Mouse (Mus musculus) hindbrain, embryonic 10.5 days (tissue): ENCODE measurements at regions not wholly inside any gene's neighbourhood (a gene's known extent, or its start where the extent isn't known, plus 50 kb on each side); places are given as distances from the start of the nearest gene placed in this dataset.
"Not testable (repeated sequence)": the region's sequence is repeated elsewhere in the genome, so short reads cannot be mapped to it uniquely, and the experiment has no call there.

ENCODE experiments used
- DNase-seq: peaks from one replicate; pipeline ENCODE4 v3.0.0-alpha.2; 2017; ENCODE audit warnings: low spot score
- H3K27ac ChIP-seq: fragments of 300-500 bp; sonication (generic); 2 replicates; pipeline ENCODE4 v1.5.1; 2016; ENCODE audit warnings: mild to moderate bottlenecking, moderate library complexity
- H3K27me3 ChIP-seq: fragments of 300-500 bp; sonication (generic); 2 replicates; pipeline ENCODE4 v1.6.1; 2016; ENCODE audit warnings: mild to moderate bottlenecking; ENCODE audit not compliant: poor library complexity, insufficient read depth, severe bottlenecking
- H3K36me3 ChIP-seq: fragments of 300-500 bp; sonication (generic); 2 replicates; pipeline ENCODE4 v1.6.1; 2016; ENCODE audit warnings: mild to moderate bottlenecking, moderate library complexity
- H3K4me1 ChIP-seq: fragments of 300-500 bp; sonication (generic); replicated peaks from 2 replicates; pipeline ENCODE4 v1.6.1; 2016; ENCODE audit warnings: mild to moderate bottlenecking
- H3K4me3 ChIP-seq: fragments of 300-500 bp; sonication (generic); 2 replicates; pipeline ENCODE4 v1.5.1; 2016; ENCODE audit warnings: mild to moderate bottlenecking, moderate library complexity
- H3K9me3 ChIP-seq: fragments of 300-500 bp; sonication (generic); 2 replicates; pipeline ENCODE4 v1.6.1; 2016; ENCODE audit warnings: mild to moderate bottlenecking, moderate library complexity
- WGBS: fragments of 180-500 bp; shearing (Covaris S2); methylation state at CpG from one replicate; pipeline ENCODE4 v1.1.7; 2016; 5-methylcytosine and 5-hydroxymethylcytosine counted together

- no peaks in the 10 kb centered on the region for H3K36me3 ChIP-seq
- no peak overlapping the region for H3K27ac ChIP-seq
- no peaks in the 10 kb centered on the region for H3K27me3 ChIP-seq
- H3K4me1 ChIP-seq, result no peaks in the 10 kb centered on the region
- WGBS, result 84% methylated on average over 3 of the region's 3 CpGs
- no peaks in the 10 kb centered on the region for H3K9me3 ChIP-seq
- DNase-seq, result no peak
- H3K4me3 ChIP-seq, result no peak overlapping the region
These were observed 112.2 kb downstream of the Kif20b start for GRCm38 (mm10) chr19:35034408-35034807.

- H3K9me3 ChIP-seq, result no peaks in the 10 kb centered on the region
- H3K36me3 ChIP-seq, result no peaks in the 10 kb centered on the region
- 78% methylated on average over 4 of the region's 4 CpGs for WGBS
- H3K27me3 ChIP-seq, result no peaks in the 10 kb centered on the region
- H3K4me1 ChIP-seq, result no peaks in the 10 kb centered on the region
- no peak overlapping the region for H3K4me3 ChIP-seq
- H3K27ac ChIP-seq, result no peak overlapping the region
- no peak for DNase-seq
These were observed 123.4 kb downstream of the Kif20b start for GRCm38 (mm10) chr19:35045576-35045975.

GRCm38 (mm10) chr19:35066352-35066935 is 144.3 kb downstream of the Kif20b start:
- Histone ChIP-seq H3K4me3 (no peak overlapping the region), H3K4me1 (peaks cover 3% of the 10 kb centered on the region; the same call in 1 of the 2 replicates), H3K27me3 (no peaks in the 10 kb centered on the region), H3K36me3 (no peaks in the 10 kb centered on the region), H3K9me3 (no peaks in the 10 kb centered on the region), H3K27ac (no peak overlapping the region)
- peak; percentile 7 for DNase-seq
- WGBS, result 48% methylated on average over 3 of the region's 3 CpGs

DNA sequence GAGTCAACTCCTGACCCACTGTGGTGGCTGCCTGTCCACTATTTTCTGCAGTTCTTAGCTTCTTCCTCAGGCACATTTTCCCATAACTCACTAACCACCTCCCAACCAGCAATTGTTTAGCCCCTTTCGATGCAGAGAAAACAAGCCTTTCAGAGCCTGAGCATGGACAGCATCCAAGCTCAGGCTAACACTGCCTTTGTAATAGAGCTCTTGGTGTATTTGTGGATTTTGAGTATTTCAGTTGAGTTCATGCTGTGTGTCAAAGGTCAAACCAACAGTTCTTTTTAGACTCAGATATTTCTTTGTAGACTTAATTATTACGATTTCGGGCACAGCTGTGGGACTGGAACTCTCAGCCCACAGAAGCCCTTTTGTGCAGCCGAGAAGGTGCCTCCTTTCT is 159.0 kb downstream of the Kif20b start:
- DNase-seq, result no peak
- H3K36me3 ChIP-seq, result no peaks in the 10 kb centered on the region
- H3K4me3 ChIP-seq, result no peak overlapping the region
- H3K9me3 ChIP-seq, result no peaks in the 10 kb centered on the region
- H3K27me3 ChIP-seq, result no peaks in the 10 kb centered on the region
- H3K27ac ChIP-seq, result no peak overlapping the region
- H3K4me1 ChIP-seq, result no peaks in the 10 kb centered on the region
- 47% methylated on average over 4 of the region's 4 CpGs for WGBS

DNA sequence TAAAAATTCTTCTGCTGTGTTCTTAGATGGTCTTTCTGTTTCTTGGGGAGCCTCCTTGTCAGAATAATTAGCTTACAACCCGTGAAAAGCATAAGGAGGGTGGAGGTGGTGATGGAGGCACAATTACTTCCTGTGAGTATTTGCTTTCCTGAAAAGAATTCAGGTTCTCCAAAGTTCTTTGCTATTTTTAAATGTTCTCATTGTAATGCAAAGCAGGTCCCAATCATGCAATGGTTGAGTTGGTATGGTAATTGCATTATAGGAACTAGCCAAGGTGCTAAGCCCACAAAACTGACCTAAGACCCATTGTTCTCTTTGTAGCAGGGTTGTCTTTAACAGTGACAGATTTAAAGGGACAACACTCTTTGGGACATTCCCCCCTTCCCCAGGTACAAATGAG is 179.1 kb downstream of the Kif20b start:
- no peaks in the 10 kb centered on the region for H3K36me3 ChIP-seq
- H3K27ac ChIP-seq, result no peak overlapping the region
- H3K4me1 ChIP-seq, result no peaks in the 10 kb centered on the region
- 38% methylated on average over 1 of the region's 1 CpGs for WGBS
- no peaks in the 10 kb centered on the region for H3K9me3 ChIP-seq
- no peaks in the 10 kb centered on the region for H3K27me3 ChIP-seq
- DNase-seq, result no peak
- no peak overlapping the region for H3K4me3 ChIP-seq

- H3K4me1 ChIP-seq, result no peaks in the 10 kb centered on the region
- no peak for DNase-seq
- no peaks in the 10 kb centered on the region for H3K9me3 ChIP-seq
- 57% methylated on average over 2 of the region's 2 CpGs for WGBS
- no peak overlapping the region for H3K4me3 ChIP-seq
- no peak overlapping the region for H3K27ac ChIP-seq
- H3K27me3 ChIP-seq, result no peaks in the 10 kb centered on the region
- no peaks in the 10 kb centered on the region for H3K36me3 ChIP-seq
These were observed 192.2 kb downstream of the Kif20b start for GRCm38 (mm10) chr19:35114313-35114712.

GRCm38 (mm10) chr19:35125278-35125677 is 203.1 kb downstream of the Kif20b start:
- Histone ChIP-seq H3K27ac (no peak overlapping the region), H3K4me1 (no peaks in the 10 kb centered on the region), H3K9me3 (no peaks in the 10 kb centered on the region), H3K27me3 (no peaks in the 10 kb centered on the region), H3K36me3 (no peaks in the 10 kb centered on the region), H3K4me3 (no peak overlapping the region)
- no peak for DNase-seq
- WGBS, result 30% methylated on average over 4 of the region's 4 CpGs

GRCm38 (mm10) chr19:35126594-35127051 is 204.5 kb downstream of the Kif20b start:
- H3K36me3 ChIP-seq, result no peaks in the 10 kb centered on the region
- H3K9me3 ChIP-seq, result no peaks in the 10 kb centered on the region
- no peak for DNase-seq
- H3K27me3 ChIP-seq, result no peaks in the 10 kb centered on the region
- H3K27ac ChIP-seq, result no peak overlapping the region
- no peak overlapping the region for H3K4me3 ChIP-seq
- H3K4me1 ChIP-seq, result no peaks in the 10 kb centered on the region
- 85% methylated on average over 12 of the region's 12 CpGs for WGBS

DNA sequence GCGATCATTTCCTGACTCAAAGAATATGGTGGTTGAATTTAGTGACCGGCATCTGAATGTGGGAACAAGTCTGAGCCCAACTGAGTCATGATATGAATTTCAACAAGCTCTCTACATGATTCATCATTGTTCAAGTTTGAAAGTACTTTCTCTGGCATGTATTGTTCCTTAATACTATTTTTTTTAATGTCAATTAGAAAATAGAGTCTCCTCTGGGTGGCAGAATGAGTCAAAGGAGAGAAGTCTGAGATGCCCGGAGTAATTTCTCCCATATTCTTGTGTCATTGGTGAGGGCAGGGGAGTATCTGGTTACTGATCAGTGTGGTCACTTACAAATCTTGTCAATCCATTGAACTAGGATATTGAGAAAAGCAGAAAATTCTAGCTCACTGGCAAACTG is 205.9 kb downstream of the Kif20b start:
- 90% methylated on average over 3 of the region's 3 CpGs for WGBS
- H3K27ac ChIP-seq, result no peak overlapping the region
- H3K27me3 ChIP-seq, result no peaks in the 10 kb centered on the region
- H3K36me3 ChIP-seq, result no peaks in the 10 kb centered on the region
- H3K4me3 ChIP-seq, result no peak overlapping the region
- DNase-seq, result no peak
- H3K4me1 ChIP-seq, result no peaks in the 10 kb centered on the region
- H3K9me3 ChIP-seq, result no peaks in the 10 kb centered on the region

DNA sequence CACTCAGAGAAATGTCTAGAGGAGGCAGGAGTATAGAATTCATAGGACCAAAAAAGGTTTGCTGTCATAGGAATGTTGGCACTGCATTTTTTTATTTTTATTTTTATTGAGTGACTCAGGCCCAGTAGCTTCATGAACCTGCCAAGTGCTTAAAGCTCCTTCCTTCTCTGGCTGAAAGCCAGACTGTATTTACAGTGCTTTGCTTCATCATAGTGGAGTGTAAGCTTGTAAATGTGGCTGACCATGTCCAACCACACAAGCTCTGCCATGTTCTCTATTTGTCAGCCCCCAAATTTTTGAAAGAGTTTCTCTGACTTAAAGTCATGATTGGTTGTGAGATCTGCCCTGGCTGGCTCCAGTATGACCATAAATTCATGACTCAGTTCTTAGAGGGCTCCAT is 221.0 kb downstream of the Kif20b start:
- H3K9me3 ChIP-seq, result no peaks in the 10 kb centered on the region
- H3K27me3 ChIP-seq, result no peaks in the 10 kb centered on the region
- no peaks in the 10 kb centered on the region for H3K36me3 ChIP-seq
- no peaks in the 10 kb centered on the region for H3K4me1 ChIP-seq
- H3K4me3 ChIP-seq, result no peak overlapping the region
- H3K27ac ChIP-seq, result no peak overlapping the region
- no peak for DNase-seq

DNA sequence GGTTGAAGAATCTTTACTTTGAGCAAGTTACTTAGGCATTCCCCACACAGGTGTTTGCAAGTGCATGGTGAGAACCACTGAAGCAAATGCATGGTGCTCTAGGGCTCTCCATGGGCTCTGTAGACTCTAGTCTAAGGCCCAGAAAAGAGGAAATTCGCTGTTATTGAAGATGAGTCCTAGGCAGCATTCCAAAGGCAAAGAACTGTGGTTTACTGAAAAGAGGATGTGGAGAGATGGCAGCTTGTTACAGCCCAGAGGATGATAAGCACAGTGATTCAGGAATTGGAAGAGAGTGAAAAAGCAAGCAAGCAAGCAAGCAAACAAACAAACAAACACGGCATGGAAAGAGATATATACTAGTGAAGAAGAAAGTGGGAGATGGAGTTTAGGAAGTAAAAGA is 221.6 kb downstream of the Kif20b start:
- Histone ChIP-seq H3K4me1 (no peaks in the 10 kb centered on the region), H3K9me3 (no peaks in the 10 kb centered on the region), H3K36me3 (no peaks in the 10 kb centered on the region), H3K27me3 (no peaks in the 10 kb centered on the region), H3K27ac (no peak overlapping the region), H3K4me3 (no peak overlapping the region)
- WGBS, result 83% methylated on average over 2 of the region's 2 CpGs
- DNase-seq, result no peak

DNA sequence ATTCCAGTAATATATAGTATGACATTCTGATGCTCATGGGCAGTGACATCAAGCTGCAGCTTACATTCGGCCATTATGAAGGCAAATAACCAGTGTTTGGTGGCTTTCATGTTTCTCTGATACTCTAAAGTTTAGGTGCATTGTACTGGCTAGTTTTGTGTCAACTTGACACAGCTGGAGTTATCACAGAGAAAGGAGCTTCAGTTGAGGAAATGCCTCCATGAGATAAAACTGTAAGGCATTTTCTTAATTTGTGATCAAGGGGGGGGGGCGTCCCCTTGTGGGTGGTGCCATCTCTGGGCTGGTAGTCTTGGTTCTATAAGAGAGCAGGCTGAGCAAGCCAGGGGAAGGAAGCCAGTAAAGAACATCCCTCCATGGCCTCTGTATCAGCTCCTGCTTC is 227.3 kb downstream of the Kif20b start:
- not testable (repeated sequence) for H3K4me1 ChIP-seq, H3K4me3 ChIP-seq, H3K9me3 ChIP-seq, H3K27ac ChIP-seq, H3K36me3 ChIP-seq, H3K27me3 ChIP-seq, DNase-seq
- WGBS, result 86% methylated on average over 2 of the region's 2 CpGs

DNA sequence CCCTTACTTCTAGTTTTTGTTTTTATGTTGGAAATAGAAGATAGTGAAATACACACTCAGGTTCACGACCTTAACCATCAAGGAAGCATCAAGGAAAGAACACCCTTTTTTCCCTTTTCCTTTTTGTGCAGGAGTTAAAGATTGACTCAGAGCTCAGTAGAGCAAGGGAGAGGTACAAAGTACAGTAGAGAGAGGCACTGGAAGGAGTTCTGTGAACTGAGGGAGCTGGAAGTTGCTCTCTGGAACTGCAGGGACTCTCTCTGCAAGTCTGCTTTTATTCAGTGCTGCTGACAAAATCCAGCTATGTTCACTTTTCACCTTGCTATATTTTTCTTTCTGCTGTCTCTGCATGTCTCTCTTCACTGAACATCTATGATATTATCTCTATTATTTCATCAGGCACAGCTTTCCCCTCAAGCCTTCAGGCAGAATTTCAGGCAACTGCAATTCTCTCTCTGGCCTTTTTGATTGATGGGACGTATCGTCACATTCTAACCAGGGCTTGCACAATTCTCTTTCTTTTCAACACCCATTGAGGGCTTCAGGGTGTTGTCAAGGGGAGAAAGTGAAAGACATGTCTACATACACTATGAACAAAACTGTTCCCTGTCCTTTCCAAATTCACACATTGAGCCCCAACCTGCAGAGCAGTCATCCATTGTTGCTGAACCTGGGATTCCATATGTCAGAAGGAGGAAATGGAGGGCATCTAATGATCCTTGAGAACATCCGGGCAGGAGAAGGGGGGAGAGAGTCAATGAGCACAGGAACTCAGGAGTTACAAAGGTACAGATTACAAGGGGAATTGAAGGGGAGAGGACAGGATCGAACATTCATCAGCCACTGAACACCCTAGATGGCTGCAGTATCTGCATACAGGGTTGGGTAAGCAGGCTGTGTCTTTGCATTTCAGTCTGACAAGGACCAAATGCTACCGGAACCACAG is 228.9 kb downstream of the Kif20b start:
- Histone ChIP-seq H3K4me1 (no peaks in the 10 kb centered on the region), H3K27me3 (no peaks in the 10 kb centered on the region), H3K9me3 (no peaks in the 10 kb centered on the region), H3K4me3 (no peak overlapping the region), H3K36me3 (no peaks in the 10 kb centered on the region), H3K27ac (no peak overlapping the region)
- no peak for DNase-seq
- WGBS, result 80% methylated on average over 6 of the region's 6 CpGs
